Mouse (Mus musculus): ENCODE measurements at regions not wholly inside any gene's neighbourhood (a gene's known extent, or its start where the extent isn't known, plus 50 kb on each side); places are given as distances from the start of the nearest gene placed in this dataset.

DNA sequence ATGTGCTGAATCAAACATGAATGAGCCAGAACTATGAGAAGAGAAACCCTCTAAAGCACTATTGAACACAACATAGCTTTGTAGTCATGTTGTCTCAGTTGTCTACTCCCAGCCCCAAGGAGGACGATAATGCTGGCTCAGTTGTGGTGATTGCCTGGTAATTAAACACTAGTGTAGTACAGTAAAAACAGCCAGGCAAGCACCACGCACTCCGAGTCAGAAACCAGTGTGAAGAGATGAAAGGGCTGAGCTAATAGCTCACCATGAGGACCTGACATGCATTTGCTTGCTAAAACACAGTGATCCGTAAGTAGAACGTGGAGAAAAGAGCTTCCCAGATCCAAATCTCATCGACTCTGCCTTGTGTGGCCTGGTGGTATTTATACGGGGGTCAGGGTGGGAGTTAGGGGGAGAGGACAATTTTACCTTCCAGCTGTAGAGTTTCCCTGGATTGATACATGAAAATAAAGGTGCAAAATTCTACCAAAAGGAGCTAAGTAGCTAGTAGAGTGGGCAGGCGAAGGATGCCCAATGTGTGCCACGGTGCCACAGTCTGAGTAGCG lies 80.0 kb upstream of the Otx2 start:
- Histone ChIP-seq H3K4me3 (ENCODE audit: low read length) (no peak overlapping the region), H3K9me3 (ENCODE audit: control insufficient read depth, low read length) (no peaks in the 10 kb centered on the region), H3K27ac (ENCODE audit: low read depth, low read length) (no peak overlapping the region), H3K4me2 (ENCODE audit: low read length) (no peak overlapping the region), H3K27me3 (replicated peaks; ENCODE audit: control insufficient read depth, insufficient read depth, low read length) (peaks cover 5% of the 10 kb centered on the region; the same call in 1 of the 2 replicates), H3K36me3 (ENCODE audit: control insufficient read depth, insufficient read depth, low read length) (no peaks in the 10 kb centered on the region), H3K9ac (ENCODE audit: low read depth, low read length) (no peak overlapping the region), H3K4me1 (ENCODE audit: control insufficient read depth, insufficient read depth, low read depth, low read length) (peaks cover 10% of the 10 kb centered on the region)
- ATAC-seq: 0 out of 2 replicates have a peak, but pooled peaks have one; percentile 24
- WGBS: 19% methylated on average over 10 of the region's 10 CpGs

DNA sequence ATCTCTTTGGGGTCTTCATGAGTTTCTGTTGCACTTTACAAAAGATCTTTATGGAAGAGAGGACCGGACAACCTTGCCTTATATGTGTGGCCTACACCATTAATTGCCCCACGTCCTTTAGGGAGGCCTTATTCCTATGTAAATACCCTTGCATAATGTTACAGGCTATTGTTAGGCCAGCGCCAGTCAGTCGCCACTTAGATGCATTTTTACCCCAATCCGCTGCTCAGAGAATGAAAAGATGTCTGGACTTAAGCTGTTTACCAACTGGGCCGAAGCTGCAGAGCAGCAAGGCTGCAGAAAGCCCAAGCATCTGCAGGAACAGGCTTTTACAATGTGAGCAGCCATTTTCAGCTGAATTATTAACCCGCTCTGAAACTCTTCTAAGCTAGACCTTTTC lies 79.5 kb upstream of the Otx2 start:
- H3K9me3 ChIP-seq (ENCODE audit: control insufficient read depth, low read length): no peaks in the 10 kb centered on the region
- H3K9ac ChIP-seq (ENCODE audit: low read depth, low read length): no peak overlapping the region
- ATAC-seq: no peak
- WGBS: 35% methylated on average over 7 of the region's 7 CpGs
- no peak overlapping the region for H3K27ac ChIP-seq (ENCODE audit: low read depth, low read length)
- peaks cover 10% of the 10 kb centered on the region for H3K4me1 ChIP-seq (ENCODE audit: control insufficient read depth, insufficient read depth, low read depth, low read length)
- no peaks in the 10 kb centered on the region for H3K36me3 ChIP-seq (ENCODE audit: control insufficient read depth, insufficient read depth, low read length)
- H3K27me3 ChIP-seq (replicated peaks; ENCODE audit: control insufficient read depth, insufficient read depth, low read length): peaks cover 5% of the 10 kb centered on the region; the same call in 1 of the 2 replicates
- H3K4me2 ChIP-seq (ENCODE audit: low read length): no peak overlapping the region
- no peak overlapping the region for H3K4me3 ChIP-seq (ENCODE audit: low read length)

DNA sequence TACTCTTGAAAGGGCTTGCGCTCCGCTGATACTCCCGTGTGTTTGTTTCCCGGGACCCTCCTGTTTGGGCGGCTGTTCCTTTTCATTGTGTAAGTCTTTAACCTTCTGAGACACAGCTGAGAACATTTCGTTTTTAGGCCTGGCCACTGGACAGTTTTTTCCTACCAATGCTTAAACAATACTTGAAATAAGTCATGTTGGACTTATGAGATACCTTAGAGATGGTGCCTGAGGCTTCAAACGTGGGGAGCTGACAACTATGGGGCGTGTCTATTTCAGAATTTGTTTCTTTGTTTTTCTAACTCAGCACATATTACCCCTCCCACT lies 78.9 kb upstream of the Otx2 start:
- WGBS: 32% methylated on average over 8 of the region's 8 CpGs
- Histone ChIP-seq H3K27ac (ENCODE audit: low read depth, low read length) (no peak overlapping the region), H3K9me3 (ENCODE audit: control insufficient read depth, low read length) (no peaks in the 10 kb centered on the region), H3K9ac (ENCODE audit: low read depth, low read length) (no peak overlapping the region), H3K4me2 (ENCODE audit: low read length) (peak overlapping the region; percentile 55), H3K4me1 (ENCODE audit: control insufficient read depth, insufficient read depth, low read depth, low read length) (peaks cover 10% of the 10 kb centered on the region), H3K27me3 (replicated peaks; ENCODE audit: control insufficient read depth, insufficient read depth, low read length) (peaks cover 5% of the 10 kb centered on the region; the same call in 1 of the 2 replicates), H3K36me3 (ENCODE audit: control insufficient read depth, insufficient read depth, low read length) (no peaks in the 10 kb centered on the region), H3K4me3 (ENCODE audit: low read length) (no peak overlapping the region)
- ATAC-seq: no peak

DNA sequence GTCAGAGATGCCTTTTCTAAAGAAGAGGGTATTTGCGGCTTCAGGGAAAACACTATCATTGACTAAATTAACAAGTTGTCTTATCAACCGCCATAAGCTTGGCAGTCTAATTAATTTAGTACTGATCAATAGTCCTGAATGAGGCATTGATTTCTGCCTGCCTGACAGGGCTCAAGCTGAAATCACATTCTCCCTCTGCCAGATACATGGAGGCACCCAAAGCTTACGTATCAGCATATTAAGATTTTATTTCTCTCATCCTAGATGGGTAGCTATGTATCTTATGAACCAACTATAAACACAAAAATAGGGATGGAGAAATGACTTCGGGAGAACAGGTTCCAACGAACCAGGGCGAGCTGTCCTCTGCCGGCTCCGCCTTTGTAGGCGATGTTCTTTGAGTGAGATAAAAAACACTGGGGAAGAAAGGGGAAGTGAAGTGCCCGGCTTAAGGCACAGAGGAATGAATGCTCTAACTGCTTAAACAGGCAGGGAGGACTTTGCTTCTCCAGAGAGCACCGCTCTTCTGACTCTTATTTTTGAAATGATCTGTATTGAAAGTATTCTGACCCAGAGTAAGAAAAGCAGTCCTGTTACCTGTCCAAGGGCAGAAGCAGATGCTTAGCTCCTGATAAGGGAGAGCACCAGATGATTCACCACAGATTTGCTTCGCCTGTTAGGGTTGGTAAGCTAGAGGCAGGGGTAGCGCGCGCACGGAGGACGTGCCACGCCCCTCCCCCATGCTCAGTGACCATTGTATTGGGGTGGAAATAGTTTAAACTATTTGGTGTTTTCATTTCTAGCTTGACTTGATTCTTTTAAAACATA lies 78.3 kb upstream of the Otx2 start:
- no peaks in the 10 kb centered on the region for H3K9me3 ChIP-seq (ENCODE audit: control insufficient read depth, low read length)
- WGBS: 20% methylated on average over 18 of the region's 18 CpGs
- 0 out of 2 replicates have a peak overlapping the region, but pooled peaks have one; percentile 12 for H3K4me3 ChIP-seq (ENCODE audit: low read length)
- H3K4me2 ChIP-seq (ENCODE audit: low read length): peak overlapping the region; percentile 55
- H3K36me3 ChIP-seq (ENCODE audit: control insufficient read depth, insufficient read depth, low read length): no peaks in the 10 kb centered on the region
- peaks cover 5% of the 10 kb centered on the region; the same call in 1 of the 2 replicates for H3K27me3 ChIP-seq (replicated peaks; ENCODE audit: control insufficient read depth, insufficient read depth, low read length)
- H3K27ac ChIP-seq (ENCODE audit: low read depth, low read length): no peak overlapping the region
- peak; percentile 54 for ATAC-seq
- H3K9ac ChIP-seq (ENCODE audit: low read depth, low read length): no peak overlapping the region; the same call in 1 of the 2 replicates
- H3K4me1 ChIP-seq (ENCODE audit: control insufficient read depth, insufficient read depth, low read depth, low read length): peaks cover 10% of the 10 kb centered on the region

DNA sequence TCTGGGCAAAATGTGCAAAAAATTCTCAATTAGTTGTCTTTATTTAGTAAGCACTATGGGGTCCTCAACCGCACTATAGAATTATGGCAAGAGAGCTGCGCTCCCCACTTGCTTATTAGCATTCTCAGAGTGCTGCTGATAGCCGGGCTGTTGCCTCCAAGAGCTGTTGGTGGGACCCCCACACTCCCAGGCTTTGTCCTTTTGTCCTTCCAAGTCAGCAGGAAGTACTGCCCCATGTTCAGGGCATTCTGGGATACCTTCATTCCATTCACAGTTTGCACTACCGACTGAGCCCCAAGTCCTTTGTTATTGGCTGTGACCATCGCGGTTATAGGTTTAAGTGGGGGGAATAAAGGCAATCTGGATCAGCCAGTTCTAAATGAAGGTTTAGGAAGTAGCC lies 77.4 kb upstream of the Otx2 start:
- Histone ChIP-seq H3K9ac (ENCODE audit: low read depth, low read length) (no peak overlapping the region), H3K36me3 (ENCODE audit: control insufficient read depth, insufficient read depth, low read length) (no peaks in the 10 kb centered on the region), H3K4me2 (ENCODE audit: low read length) (no peak overlapping the region), H3K9me3 (ENCODE audit: control insufficient read depth, low read length) (no peaks in the 10 kb centered on the region; the same call in 1 of the 2 replicates), H3K4me1 (ENCODE audit: control insufficient read depth, insufficient read depth, low read depth, low read length) (peaks cover 10% of the 10 kb centered on the region), H3K4me3 (ENCODE audit: low read length) (no peak overlapping the region), H3K27ac (ENCODE audit: low read depth, low read length) (no peak overlapping the region), H3K27me3 (replicated peaks; ENCODE audit: control insufficient read depth, insufficient read depth, low read length) (peaks cover 5% of the 10 kb centered on the region; the same call in 1 of the 2 replicates)
- 13% methylated on average over 6 of the region's 6 CpGs for WGBS
- ATAC-seq: no peak

DNA sequence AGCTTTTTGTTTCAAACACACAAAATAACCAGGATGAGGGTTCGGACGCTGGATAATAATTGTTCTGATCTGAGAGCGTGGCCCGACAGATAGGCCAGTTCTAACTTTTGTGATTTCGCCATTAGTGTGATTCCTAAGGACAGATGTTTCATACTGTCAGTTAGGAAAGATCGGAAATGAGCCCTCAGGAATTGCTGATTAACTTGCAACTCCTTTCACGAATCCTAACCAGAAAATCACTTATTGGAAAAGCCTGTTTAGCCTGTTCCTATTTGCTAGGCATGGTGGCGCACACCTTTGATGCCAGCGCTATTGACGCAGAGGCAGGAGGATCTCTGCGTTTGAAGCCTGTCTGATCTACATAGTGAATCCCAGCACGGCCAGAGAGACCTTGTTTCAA lies 75.4 kb upstream of the Otx2 start:
- H3K27me3 ChIP-seq (replicated peaks; ENCODE audit: control insufficient read depth, insufficient read depth, low read length): peaks cover 5% of the 10 kb centered on the region; the same call in 1 of the 2 replicates
- no peak for ATAC-seq
- H3K9ac ChIP-seq (ENCODE audit: low read depth, low read length): no peak overlapping the region
- no peak overlapping the region for H3K4me2 ChIP-seq (ENCODE audit: low read length)
- no peak overlapping the region for H3K4me3 ChIP-seq (ENCODE audit: low read length)
- H3K9me3 ChIP-seq (ENCODE audit: control insufficient read depth, low read length): no peaks in the 10 kb centered on the region; the same call in 1 of the 2 replicates
- 89% methylated on average over 12 of the region's 12 CpGs for WGBS
- no peak overlapping the region for H3K27ac ChIP-seq (ENCODE audit: low read depth, low read length)
- H3K36me3 ChIP-seq (ENCODE audit: control insufficient read depth, insufficient read depth, low read length): no peaks in the 10 kb centered on the region
- peaks cover 7% of the 10 kb centered on the region for H3K4me1 ChIP-seq (ENCODE audit: control insufficient read depth, insufficient read depth, low read depth, low read length)

DNA sequence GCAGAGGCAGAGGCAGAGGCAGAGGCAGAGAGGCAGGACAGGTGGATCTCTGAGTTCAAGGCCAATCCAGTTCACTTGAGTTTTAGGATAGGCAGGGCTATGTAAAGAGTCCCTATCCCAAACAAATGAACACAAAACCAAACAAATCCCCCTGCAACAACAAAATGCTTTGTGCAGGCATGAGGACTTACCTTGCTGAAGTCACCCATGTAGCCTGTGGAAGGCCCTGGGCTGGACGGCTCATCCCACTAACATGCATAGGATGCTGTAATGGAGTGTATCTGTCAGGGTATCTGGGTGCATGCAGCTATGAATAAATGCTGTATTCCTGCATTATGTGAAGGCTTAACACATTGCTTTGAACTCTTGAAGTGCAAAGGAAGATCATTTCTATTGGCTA lies 74.3 kb upstream of the Otx2 start:
- no peak for ATAC-seq
- no peak overlapping the region for H3K4me2 ChIP-seq (ENCODE audit: low read length)
- H3K4me3 ChIP-seq (ENCODE audit: low read length): no peak overlapping the region
- no peaks in the 10 kb centered on the region; the same call in 1 of the 2 replicates for H3K9me3 ChIP-seq (ENCODE audit: control insufficient read depth, low read length)
- peaks cover 5% of the 10 kb centered on the region; the same call in 1 of the 2 replicates for H3K27me3 ChIP-seq (replicated peaks; ENCODE audit: control insufficient read depth, insufficient read depth, low read length)
- no peak overlapping the region for H3K27ac ChIP-seq (ENCODE audit: low read depth, low read length)
- no peak overlapping the region for H3K9ac ChIP-seq (ENCODE audit: low read depth, low read length)
- 94% methylated on average over 1 of the region's 1 CpGs for WGBS
- H3K4me1 ChIP-seq (ENCODE audit: control insufficient read depth, insufficient read depth, low read depth, low read length): peaks cover 4% of the 10 kb centered on the region
- H3K36me3 ChIP-seq (ENCODE audit: control insufficient read depth, insufficient read depth, low read length): no peaks in the 10 kb centered on the region

DNA sequence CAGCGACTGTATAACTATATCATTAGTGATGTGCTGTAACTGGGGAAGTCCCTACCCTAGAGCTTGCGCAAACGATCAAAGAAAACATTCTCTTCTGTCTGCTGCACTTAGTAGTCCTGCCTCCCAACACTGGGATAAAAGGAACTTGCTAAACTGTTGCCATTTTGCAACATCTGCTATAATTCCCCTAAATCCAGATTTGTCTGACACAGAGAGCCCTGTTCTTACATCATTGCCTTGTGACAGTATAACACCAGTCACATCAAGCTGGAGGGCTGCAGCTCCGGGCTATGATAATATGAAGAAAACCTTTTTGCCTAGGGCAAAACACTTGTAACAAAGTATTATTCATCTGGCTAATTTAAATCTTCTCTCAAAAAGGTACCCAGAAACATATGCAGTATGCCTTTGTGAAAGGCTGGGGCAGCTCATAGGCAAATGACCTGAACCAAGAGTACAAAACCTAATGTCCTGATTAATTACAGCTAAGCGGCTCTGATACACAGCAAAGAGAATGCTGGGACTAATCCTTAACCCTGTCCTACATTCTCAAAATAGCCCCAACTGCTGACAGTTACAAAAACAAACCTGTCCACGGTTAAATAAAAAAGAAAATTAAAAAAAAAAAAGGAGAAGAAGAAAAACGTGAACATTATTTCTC lies 67.5 kb upstream of the Otx2 start:
- no peaks in the 10 kb centered on the region for H3K9me3 ChIP-seq (ENCODE audit: control insufficient read depth, low read length)
- no peaks in the 10 kb centered on the region for H3K36me3 ChIP-seq (ENCODE audit: control insufficient read depth, insufficient read depth, low read length)
- no peak overlapping the region for H3K4me2 ChIP-seq (ENCODE audit: low read length)
- no peak for ATAC-seq
- no peak overlapping the region for H3K9ac ChIP-seq (ENCODE audit: low read depth, low read length)
- H3K4me1 ChIP-seq (ENCODE audit: control insufficient read depth, insufficient read depth, low read depth, low read length): no peaks in the 10 kb centered on the region
- H3K27me3 ChIP-seq (replicated peaks; ENCODE audit: control insufficient read depth, insufficient read depth, low read length): no peaks in the 10 kb centered on the region
- no peak overlapping the region for H3K27ac ChIP-seq (ENCODE audit: low read depth, low read length)
- no peak overlapping the region for H3K4me3 ChIP-seq (ENCODE audit: low read length)
- 53% methylated on average over 7 of the region's 7 CpGs for WGBS

DNA sequence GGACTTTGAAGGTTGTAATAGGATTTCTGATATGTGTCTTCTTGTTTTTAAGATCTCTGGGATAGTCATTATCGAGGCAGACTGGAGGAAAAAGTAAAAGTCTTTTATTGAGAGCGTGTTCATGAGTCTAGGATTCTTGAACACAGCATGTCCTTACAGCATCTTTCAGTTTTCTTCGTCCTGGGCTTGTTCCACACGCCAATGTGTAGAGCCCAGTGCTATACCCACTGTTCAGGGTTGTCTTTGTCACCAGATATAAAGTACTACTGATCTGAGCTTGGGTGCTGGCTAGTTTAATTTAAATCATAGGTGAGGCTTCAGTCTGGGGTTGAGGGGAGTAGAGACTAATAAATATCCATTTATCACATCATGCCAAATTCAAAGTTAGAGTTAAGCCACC lies 65.5 kb upstream of the Otx2 start:
- WGBS: 91% methylated on average over 4 of the region's 4 CpGs
- Histone ChIP-seq H3K27ac (ENCODE audit: low read depth, low read length) (no peak overlapping the region), H3K27me3 (replicated peaks; ENCODE audit: control insufficient read depth, insufficient read depth, low read length) (no peaks in the 10 kb centered on the region), H3K4me3 (ENCODE audit: low read length) (no peak overlapping the region), H3K36me3 (ENCODE audit: control insufficient read depth, insufficient read depth, low read length) (no peaks in the 10 kb centered on the region), H3K4me2 (ENCODE audit: low read length) (no peak overlapping the region), H3K9me3 (ENCODE audit: control insufficient read depth, low read length) (no peaks in the 10 kb centered on the region), H3K9ac (ENCODE audit: low read depth, low read length) (no peak overlapping the region), H3K4me1 (ENCODE audit: control insufficient read depth, insufficient read depth, low read depth, low read length) (no peaks in the 10 kb centered on the region)
- ATAC-seq: no peak
